Mouse (Mus musculus): Measurements from ENCODE around the gene Spen. TPM values are rescaled to one million over a fixed set of nuclear protein-coding genes. Genes with fewer than 3 reads are reported as not detected.
"Not testable (repeated sequence)": the region's sequence is repeated elsewhere in the genome, so short reads cannot be mapped to it uniquely, and the experiment has no call there.

The Spen gene
- polyA plus RNA-seq, 1 experiment, result 101 TPM

GRCm38 (mm10) chr4:141571934-141572333, 33.5 kb upstream of the Spen start:
- peaks cover 3% of the 10 kb centered on the region for H3K9me3 ChIP-seq
- peaks cover 54% of the 10 kb centered on the region for H3K27me3 ChIP-seq (replicated peaks)
- peaks cover 18% of the 10 kb centered on the region for H3K4me1 ChIP-seq
- no peak overlapping the region for H3K4me3 ChIP-seq (replicated peaks)
- TF ChIP-seq FLI1 (IDR thresholded peaks at IDR 0.05; ENCODE audit: low read length) (no peak), GATA1 (IDR thresholded peaks at IDR 0.05; ENCODE audit: borderline replicate concordance, low read length) (no peak)
- no peaks in the 10 kb centered on the region for H3K36me3 ChIP-seq (replicated peaks; ENCODE audit: low read length)

- Histone ChIP-seq H3K27me3 (replicated peaks) (peaks cover 52% of the 10 kb centered on the region), H3K4me1 (peaks cover 18% of the 10 kb centered on the region), H3K4me3 (replicated peaks) (no peak overlapping the region), H3K9me3 (no peaks in the 10 kb centered on the region), H3K36me3 (replicated peaks; ENCODE audit: low read length) (no peaks in the 10 kb centered on the region)
- TF ChIP-seq GATA1 (IDR thresholded peaks at IDR 0.05; ENCODE audit: borderline replicate concordance, low read length) (no peak), FLI1 (IDR thresholded peaks at IDR 0.05; ENCODE audit: low read length) (no peak)
Observed at GRCm38 (mm10) chr4:141571337-141571739, 32.9 kb upstream of the Spen start.

GRCm38 (mm10) chr4:141570821-141571220, 32.4 kb upstream of the Spen start:
- Histone ChIP-seq H3K4me3 (replicated peaks) (no peak overlapping the region), H3K27me3 (replicated peaks) (peaks cover 49% of the 10 kb centered on the region), H3K9me3 (no peaks in the 10 kb centered on the region), H3K36me3 (replicated peaks; ENCODE audit: low read length) (no peaks in the 10 kb centered on the region), H3K4me1 (peaks cover 18% of the 10 kb centered on the region)
- TF ChIP-seq FLI1 (IDR thresholded peaks at IDR 0.05; ENCODE audit: low read length) (no peak), GATA1 (IDR thresholded peaks at IDR 0.05; ENCODE audit: borderline replicate concordance, low read length) (no peak)

- H3K4me1 ChIP-seq, result peaks cover 14% of the 10 kb centered on the region
- no peaks in the 10 kb centered on the region for H3K36me3 ChIP-seq (replicated peaks; ENCODE audit: low read length)
- H3K4me3 ChIP-seq (replicated peaks), result no peak overlapping the region
- H3K9me3 ChIP-seq, result no peaks in the 10 kb centered on the region
- H3K27me3 ChIP-seq (replicated peaks), result peaks cover 48% of the 10 kb centered on the region
- no peak for TF ChIP-seq FLI1 (IDR thresholded peaks at IDR 0.05; ENCODE audit: low read length)
- TF ChIP-seq GATA1 (IDR thresholded peaks at IDR 0.05; ENCODE audit: borderline replicate concordance, low read length), result no peak
Observed at GRCm38 (mm10) chr4:141570004-141570403, 31.6 kb upstream of the Spen start.

- Histone ChIP-seq H3K4me3 (replicated peaks) (no peak overlapping the region), H3K4me1 (peaks cover 11% of the 10 kb centered on the region), H3K36me3 (replicated peaks; ENCODE audit: low read length) (no peaks in the 10 kb centered on the region), H3K27me3 (replicated peaks) (peaks cover 39% of the 10 kb centered on the region), H3K9me3 (no peaks in the 10 kb centered on the region)
- TF ChIP-seq GATA1 (IDR thresholded peaks at IDR 0.05; ENCODE audit: borderline replicate concordance, low read length) (no peak), FLI1 (IDR thresholded peaks at IDR 0.05; ENCODE audit: low read length) (no peak)
Observed at GRCm38 (mm10) chr4:141568966-141569365, 30.6 kb upstream of the Spen start.

GRCm38 (mm10) chr4:141567174-141567573, 28.8 kb upstream of the Spen start:
- not testable (repeated sequence) for H3K4me1 ChIP-seq; H3K9me3 ChIP-seq; H3K4me3 ChIP-seq (replicated peaks); H3K36me3 ChIP-seq (replicated peaks; ENCODE audit: low read length)
- peaks cover 25% of the 10 kb centered on the region for H3K27me3 ChIP-seq (replicated peaks)

GRCm38 (mm10) chr4:141566187-141566586, 27.8 kb upstream of the Spen start:
- Histone ChIP-seq H3K36me3 (replicated peaks; ENCODE audit: low read length) (no peaks in the 10 kb centered on the region), H3K4me3 (replicated peaks) (no peak overlapping the region), H3K4me1 (peaks cover 4% of the 10 kb centered on the region), H3K9me3 (no peaks in the 10 kb centered on the region), H3K27me3 (replicated peaks) (peaks cover 18% of the 10 kb centered on the region)
- TF ChIP-seq GATA1 (IDR thresholded peaks at IDR 0.05; ENCODE audit: borderline replicate concordance, low read length) (no peak), FLI1 (IDR thresholded peaks at IDR 0.05; ENCODE audit: low read length) (no peak)

GRCm38 (mm10) chr4:141565325-141565724, 26.9 kb upstream of the Spen start:
- H3K27me3 ChIP-seq (replicated peaks), result peaks cover 12% of the 10 kb centered on the region
- H3K36me3 ChIP-seq (replicated peaks; ENCODE audit: low read length), result no peaks in the 10 kb centered on the region
- no peak for TF ChIP-seq FLI1 (IDR thresholded peaks at IDR 0.05; ENCODE audit: low read length)
- no peaks in the 10 kb centered on the region for H3K9me3 ChIP-seq
- H3K4me1 ChIP-seq, result peaks cover 6% of the 10 kb centered on the region
- H3K4me3 ChIP-seq (replicated peaks), result no peak overlapping the region

- H3K4me1 ChIP-seq, result peaks cover 13% of the 10 kb centered on the region
- peaks cover 7% of the 10 kb centered on the region for H3K27me3 ChIP-seq (replicated peaks)
- H3K4me3 ChIP-seq (replicated peaks), result no peak overlapping the region
- no peaks in the 10 kb centered on the region for H3K36me3 ChIP-seq (replicated peaks; ENCODE audit: low read length)
- no peak for TF ChIP-seq GATA1 (IDR thresholded peaks at IDR 0.05; ENCODE audit: borderline replicate concordance, low read length)
- no peak for TF ChIP-seq FLI1 (IDR thresholded peaks at IDR 0.05; ENCODE audit: low read length)
- no peaks in the 10 kb centered on the region for H3K9me3 ChIP-seq
Observed at GRCm38 (mm10) chr4:141564660-141565059, 26.3 kb upstream of the Spen start.

GRCm38 (mm10) chr4:141564209-141564608, 25.8 kb upstream of the Spen start:
- no peak for TF ChIP-seq FLI1 (IDR thresholded peaks at IDR 0.05; ENCODE audit: low read length)
- TF ChIP-seq GATA1 (IDR thresholded peaks at IDR 0.05; ENCODE audit: borderline replicate concordance, low read length), result no peak
- H3K36me3 ChIP-seq (replicated peaks; ENCODE audit: low read length), result no peaks in the 10 kb centered on the region
- H3K27me3 ChIP-seq (replicated peaks), result peaks cover 6% of the 10 kb centered on the region
- peaks cover 16% of the 10 kb centered on the region for H3K4me1 ChIP-seq
- no peak overlapping the region for H3K4me3 ChIP-seq (replicated peaks)
- no peaks in the 10 kb centered on the region for H3K9me3 ChIP-seq

- Histone ChIP-seq H3K4me1 (peaks cover 32% of the 10 kb centered on the region), H3K4me3 (replicated peaks) (no peak overlapping the region), H3K36me3 (replicated peaks; ENCODE audit: low read length) (peaks cover 2% of the 10 kb centered on the region), H3K9me3 (0 out of 2 replicates have a peak, but pooled peaks cover 3% of the 10 kb centered on the region), H3K27me3 (replicated peaks) (peaks cover 3% of the 10 kb centered on the region)
- TF ChIP-seq FLI1 (IDR thresholded peaks at IDR 0.05; ENCODE audit: low read length) (no peak), GATA1 (IDR thresholded peaks at IDR 0.05; ENCODE audit: borderline replicate concordance, low read length) (no peak)
Observed at GRCm38 (mm10) chr4:141562281-141562680, 23.9 kb upstream of the Spen start.

GRCm38 (mm10) chr4:141561331-141561919, 23.0 kb upstream of the Spen start:
- H3K4me1 ChIP-seq, result peaks cover 32% of the 10 kb centered on the region
- H3K4me3 ChIP-seq (replicated peaks); H3K27me3 ChIP-seq (replicated peaks); H3K9me3 ChIP-seq; H3K36me3 ChIP-seq (replicated peaks; ENCODE audit: low read length): not testable (repeated sequence)
